Mouse (Mus musculus): ENCODE measurements at regions not wholly inside any gene's neighbourhood (a gene's known extent, or its start where the extent isn't known, plus 50 kb on each side); places are given as distances from the start of the nearest gene placed in this dataset.

DNA sequence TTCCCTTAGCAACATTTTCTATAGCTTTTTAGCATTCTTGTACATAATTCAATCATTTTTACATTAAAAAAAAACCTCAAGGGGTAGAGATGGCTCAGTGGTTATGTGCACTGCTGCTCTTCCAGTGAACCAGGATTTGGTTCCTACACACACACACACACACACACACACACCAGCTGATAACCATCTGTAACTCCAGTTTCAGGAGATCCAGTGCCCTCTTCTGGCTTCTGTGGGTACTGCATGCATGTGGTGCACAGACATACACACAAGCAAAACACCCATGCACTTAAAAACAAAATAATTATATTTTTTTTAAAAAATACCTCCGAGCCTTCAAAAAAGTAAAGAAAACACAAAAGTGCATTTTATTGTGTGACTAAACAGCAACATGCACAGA, 270.6 kb downstream of the Agtpbp1 start:
- peak; percentile 71 for DNase-seq

- DNase-seq: no peak
Measured at GRCm38 (mm10) chr13:59313725-59314330, 271.2 kb downstream of the Agtpbp1 start.

DNA sequence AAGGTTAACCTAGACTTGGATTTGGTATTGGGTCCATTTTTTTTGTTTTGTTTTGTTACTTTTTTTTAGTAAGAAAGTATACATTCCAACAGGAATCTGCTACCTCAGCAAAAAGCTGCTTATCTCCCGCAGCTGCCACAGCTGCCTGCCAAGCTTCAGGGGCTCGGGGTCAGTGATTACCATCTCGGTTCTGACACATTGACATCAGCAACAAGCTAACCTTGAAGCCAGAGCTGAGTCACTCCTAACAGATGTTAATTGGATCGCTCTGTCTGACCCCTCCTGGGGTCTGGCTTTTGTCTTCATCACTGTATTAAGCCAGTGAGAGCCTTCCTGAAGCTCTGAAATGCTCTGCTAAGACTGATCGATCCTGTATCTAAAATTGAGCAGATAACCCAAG, 292.1 kb downstream of the Agtpbp1 start:
- DNase-seq: no peak

DNA sequence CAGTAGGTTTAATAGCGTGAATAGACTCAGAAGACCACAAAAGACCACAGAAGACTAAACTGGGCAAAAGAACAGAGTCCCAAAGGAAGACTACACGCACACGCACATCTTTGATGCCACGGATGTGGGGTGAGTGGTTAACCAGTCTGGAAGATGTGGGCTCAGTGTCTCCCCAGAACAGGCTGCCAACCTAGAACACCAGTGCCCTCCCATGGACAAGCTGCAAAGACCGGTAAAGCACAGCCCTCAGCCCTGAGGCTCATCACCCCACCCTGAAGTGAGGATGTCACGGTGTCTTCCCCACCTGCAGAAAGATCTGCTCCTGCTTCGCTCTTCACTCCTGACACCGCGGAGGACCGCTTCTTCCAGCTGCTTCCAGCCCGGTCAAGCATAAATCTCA, 295.9 kb downstream of the Agtpbp1 start:
- DNase-seq: peak; percentile 60

DNA sequence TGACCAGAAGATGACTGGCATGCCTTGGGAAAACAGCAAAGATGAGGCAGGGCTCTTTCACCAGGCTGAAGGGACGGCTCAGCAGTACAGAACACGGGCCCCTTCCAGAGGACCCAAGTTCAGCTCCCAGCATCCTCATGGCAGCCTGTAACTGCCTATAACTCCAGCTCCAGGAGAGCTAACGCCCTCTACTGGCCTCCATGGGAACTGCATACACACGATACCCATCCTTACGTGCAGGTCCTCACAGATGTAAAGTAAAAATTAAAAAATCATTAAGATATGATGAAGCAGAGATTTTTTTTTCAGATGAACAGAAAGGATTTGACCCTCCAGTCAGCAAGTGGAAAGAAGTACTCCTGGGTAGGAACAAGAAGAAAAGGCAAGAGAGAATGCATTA, 303.8 kb downstream of the Agtpbp1 start:
- DNase-seq: no peak

- DNase-seq: no peak
Measured at GRCm38 (mm10) chr13:59279136-59279535, 305.9 kb downstream of the Agtpbp1 start.

GRCm38 (mm10) chr13:59271661-59272060, 313.4 kb downstream of the Agtpbp1 start:
- DNase-seq: no peak

- no peak for DNase-seq
Measured at GRCm38 (mm10) chr13:59266854-59267253, 318.2 kb downstream of the Agtpbp1 start.

GRCm38 (mm10) chr13:59264126-59264525, 320.9 kb downstream of the Agtpbp1 start:
- no peak for DNase-seq

DNA sequence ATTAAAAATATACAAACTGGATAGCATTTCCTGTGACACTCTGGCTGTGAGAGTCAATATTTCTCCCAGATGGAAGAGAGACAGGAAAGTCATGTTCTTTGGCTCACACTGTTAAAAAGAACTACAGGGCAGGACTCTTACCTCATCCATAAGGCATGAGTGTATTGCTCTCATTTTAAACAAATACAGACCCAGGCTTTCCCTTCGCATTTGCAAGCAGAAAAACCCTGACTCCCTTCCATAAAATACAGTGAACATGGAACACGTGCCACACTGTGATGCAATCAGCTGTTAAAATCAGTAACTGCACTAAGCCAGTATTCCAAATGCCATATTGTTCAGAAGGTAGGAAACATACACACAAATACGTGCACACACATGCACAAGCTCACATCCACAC, 323.1 kb downstream of the Agtpbp1 start:
- no peak for DNase-seq

DNA sequence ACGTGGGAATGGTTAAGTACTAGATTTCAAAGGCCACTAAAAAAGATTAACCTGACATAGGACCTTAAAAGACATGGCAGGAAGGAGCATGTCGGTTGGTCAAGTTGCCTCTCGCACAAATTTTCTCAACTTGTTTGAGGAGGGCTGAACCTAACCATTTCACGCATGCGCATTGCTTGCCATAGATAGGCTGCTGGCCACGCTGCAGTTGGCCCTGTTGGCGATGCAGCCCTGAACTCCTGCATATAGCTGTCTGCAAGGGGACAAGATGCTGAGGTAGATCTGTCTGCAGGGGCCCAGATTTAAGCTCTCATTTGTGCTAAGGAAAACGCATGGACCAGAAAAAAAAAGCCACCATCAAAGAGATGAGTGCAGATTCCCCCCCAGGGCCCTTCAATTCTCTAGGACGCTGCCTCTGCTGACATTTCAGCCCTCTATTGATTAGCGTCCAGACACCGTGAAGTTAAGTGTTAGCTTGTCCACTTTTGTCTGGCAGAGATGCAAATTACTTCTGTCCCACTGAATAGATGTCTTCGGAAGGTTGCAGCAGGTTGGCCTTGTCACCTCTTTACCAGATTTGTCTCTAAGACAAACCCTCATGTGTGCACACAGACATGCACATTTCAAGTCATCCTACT, 329.1 kb downstream of the Agtpbp1 start:
- DNase-seq: no peak

DNA sequence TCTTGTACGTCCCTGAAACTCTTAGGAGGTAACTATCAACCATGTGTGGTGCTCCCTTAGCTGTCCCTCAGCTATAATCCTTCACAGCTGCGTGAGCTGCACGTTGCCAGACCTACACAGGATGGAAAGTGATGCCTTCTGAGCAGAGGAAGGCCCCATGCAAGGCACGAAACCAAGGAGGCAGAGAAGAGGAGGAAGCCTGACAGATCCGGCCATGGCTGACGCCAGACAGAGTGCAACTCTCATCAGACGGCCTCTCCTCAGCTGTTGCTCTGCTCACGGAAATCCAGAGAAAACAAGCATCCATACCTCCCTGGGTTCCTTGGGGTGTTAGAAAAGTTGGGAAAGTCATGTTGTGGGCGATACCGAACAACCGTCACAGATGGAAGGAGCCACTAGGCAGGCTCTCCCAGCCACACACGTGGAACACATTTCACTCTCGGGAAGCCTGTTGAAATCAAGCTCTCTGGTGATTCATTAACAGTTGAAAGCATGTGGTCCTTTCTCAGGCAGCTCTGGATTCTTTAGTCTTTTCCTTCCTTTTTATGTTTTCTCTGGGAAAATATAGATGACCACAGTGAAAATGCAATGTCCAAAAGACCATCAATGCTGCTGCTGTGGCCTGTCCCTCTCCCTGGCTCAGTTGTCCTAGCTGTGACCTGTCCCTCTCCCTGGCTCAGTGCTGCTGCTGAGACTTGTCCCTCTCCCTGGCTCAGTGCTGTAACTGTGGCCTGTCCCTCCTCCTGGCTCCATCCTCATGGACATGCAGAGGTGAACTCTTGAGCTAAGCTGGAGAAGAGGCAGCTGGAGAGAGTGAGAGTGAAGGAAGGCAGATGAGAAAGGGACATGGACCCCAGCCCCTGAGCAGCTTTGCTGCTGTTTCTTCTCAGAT, 331.1 kb downstream of the Agtpbp1 start:
- no peak for DNase-seq

DNA sequence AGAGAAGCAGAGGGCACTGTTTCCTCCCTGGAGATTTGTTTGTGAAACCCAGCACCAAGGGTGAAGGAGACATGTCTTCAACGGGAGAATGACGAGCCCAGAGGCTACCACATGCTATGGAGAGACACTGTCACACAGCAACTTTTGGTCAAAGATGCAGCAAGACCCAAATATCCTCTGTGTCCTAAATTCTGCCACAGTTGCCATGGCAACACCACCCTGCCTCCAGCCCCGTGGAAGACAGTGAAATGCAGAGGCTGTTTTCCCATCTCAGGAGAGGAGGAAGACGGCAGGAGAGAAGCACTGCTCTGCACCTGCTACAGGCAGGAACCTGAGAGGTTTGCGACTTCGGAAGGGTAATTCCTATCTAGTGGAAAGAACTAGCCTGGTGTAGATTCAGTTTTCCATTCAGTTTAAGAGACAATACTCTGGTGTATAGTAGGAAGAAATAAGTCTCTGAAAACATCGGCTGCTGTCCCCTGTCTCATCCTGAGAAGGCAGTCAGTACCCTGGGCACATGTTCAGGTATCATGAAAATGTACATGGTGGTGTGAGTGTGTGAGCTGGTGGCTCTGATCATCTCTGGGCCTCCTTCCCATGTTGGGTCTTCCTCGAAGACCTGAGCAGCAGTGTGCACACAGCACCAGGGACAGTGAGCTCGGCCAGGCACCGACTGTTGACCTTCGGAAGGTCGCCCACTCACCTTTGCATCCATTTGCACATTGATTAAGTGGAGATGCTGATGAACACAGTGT, 333.6 kb downstream of the Agtpbp1 start:
- peak; percentile 79 for DNase-seq

DNA sequence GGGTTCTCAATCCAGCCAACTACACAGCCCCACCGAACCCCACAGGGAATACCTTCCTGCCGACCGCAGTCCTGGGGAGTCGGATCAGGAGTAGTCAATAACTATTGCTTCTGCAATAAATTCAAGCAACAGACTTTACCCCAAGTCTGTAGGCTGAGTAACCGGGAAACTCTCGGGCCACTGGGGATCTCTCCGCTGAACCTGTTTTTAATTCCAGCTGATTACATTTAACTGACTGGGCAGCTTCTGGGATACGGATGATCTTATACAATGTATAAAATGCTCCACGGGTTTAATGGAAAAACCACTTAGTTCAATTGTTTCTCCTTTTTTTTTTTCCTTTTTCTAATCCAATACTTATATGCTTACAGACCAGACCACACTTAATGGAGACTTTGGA, 336.6 kb downstream of the Agtpbp1 start:
- DNase-seq: no peak

- DNase-seq: no peak
Measured at GRCm38 (mm10) chr13:59246984-59247537, 338.0 kb downstream of the Agtpbp1 start.

GRCm38 (mm10) chr13:59246070-59246469, 339.0 kb downstream of the Agtpbp1 start:
- no peak for DNase-seq

DNA sequence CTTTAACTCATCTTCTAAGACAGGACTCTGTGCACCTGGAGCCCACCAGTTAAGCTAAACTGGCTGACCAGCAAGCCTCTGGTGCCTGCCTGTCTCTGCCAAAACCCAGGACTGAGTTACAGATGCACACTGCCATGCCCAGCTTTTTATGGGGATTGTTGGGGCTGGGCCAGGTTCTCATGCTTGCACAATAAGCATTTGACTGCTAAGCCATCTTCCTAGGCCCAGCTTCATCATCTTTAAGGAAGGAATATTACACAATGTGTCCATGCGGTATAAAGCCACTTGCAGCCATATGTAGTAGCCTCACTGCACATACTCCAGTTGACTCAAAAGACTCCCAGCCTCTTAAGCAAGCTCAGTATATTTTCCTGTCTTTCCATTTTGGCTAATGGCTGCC, 340.4 kb downstream of the Agtpbp1 start:
- no peak for DNase-seq

GRCm38 (mm10) chr13:59242671-59243070, 342.4 kb downstream of the Agtpbp1 start:
- DNase-seq: no peak

DNA sequence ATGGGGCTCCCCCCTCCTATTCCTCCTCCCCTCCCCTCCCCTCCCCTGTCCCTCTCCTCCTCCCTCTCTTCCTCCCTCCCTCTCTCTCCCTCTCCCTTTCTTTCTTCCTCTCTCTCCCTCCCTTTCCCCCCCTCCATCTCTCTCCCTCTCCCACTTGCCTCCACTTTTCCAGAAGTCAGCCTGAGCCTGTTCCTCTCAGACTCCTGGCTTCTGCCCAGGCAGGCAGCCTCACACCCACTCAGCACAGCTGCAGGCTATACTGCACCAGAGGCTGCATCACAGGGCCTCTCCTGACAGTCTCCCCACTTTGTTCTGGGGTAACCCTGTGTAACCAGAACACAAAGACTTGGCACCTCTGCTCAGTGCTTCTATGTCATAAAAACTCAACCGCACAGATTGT, 346.3 kb downstream of the Agtpbp1 start:
- peak; percentile 57 for DNase-seq

DNA sequence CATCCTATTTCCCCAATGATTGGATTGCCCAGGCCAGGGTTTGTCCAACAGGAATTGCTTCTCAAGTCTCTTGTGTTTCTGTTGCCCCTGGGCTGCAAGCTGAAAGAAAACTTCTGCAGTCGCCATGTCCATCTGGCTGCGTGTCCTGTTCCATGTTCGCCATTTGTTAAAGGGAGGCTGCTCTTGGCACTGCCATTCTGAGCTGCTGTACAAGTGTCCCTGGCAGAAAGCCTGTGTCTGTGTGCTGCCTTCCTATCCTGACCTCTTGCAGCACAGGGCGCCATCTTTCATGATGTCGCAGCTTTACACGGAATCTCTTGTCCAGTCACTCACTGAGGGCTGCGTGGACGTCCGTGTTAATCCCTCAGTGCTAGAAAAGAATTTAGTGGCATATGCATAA, 349.2 kb downstream of the Agtpbp1 start:
- no peak for DNase-seq

- DNase-seq: no peak
Measured at GRCm38 (mm10) chr13:59229111-59229541, 355.9 kb downstream of the Agtpbp1 start.

DNA sequence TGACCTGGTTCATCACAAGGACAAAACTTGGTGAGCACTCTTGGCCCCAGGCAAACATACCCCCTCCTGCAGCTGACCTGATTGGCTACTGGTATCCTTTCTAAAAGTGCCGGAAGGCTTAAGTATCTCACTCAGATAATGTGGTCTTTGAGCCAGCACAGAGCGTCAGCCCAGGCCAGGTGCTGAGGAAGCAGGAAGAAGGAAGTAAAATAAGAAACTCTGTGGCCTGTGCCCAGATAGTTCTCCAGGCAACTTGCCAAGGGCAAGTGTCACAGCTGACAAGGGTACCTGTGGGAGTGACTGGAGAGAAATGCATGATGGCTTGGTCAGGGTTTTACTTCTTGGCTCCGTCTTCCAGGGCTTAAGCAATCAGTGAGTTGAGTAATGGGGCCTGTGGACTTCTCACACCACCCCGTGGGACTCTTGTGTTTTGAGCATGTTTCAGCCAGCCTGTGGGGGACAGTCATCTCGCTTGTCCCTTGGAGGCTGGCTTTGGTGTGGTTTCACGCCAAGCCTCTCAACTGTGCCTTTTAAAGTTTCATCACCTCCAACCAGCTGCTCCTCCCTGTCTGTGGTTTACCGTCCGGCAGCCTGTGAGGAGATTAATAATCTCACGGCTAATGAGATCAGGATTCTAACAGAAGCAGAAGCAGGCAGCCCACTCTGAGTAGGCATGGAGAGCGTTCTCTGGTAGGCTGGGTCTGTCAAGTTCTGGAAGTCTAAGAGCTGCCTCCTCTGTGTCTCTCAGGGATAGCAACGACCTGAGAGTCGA, 356.8 kb downstream of the Agtpbp1 start:
- no peak for DNase-seq
